Mouse (Mus musculus) CH12.LX (cell line): ENCODE measurements around the gene Tspan14. TPM values are rescaled to one million over a fixed set of nuclear protein-coding genes. Genes with fewer than 3 reads are reported as not detected.

Experiments used
- DNase-seq: peaks from one replicate; pipeline ENCODE4 v3.0.0-alpha.2; 2013; ENCODE audit errors: extremely low read depth
- H3K27ac ChIP-seq: 2 replicates; pipeline ENCODE4 v1.5.1; 2012; ENCODE audit warnings: low read depth, mild to moderate bottlenecking, control low read depth, moderate library complexity; ENCODE audit not compliant: insufficient read depth
- H3K27me3 ChIP-seq: replicated peaks from 2 replicates; pipeline ENCODE3; 2012; ENCODE audit warnings: inconsistent platforms
- H3K36me3 ChIP-seq, 2 experiments: replicated peaks in 1 of 2; 2 replicates each; pipeline versions ENCODE3 to v1.6.1; 2012; ENCODE audit warnings: inconsistent platforms in 1 of 2, low read length in 1 of 2, mild to moderate bottlenecking in 1 of 2, mixed read lengths in 1 of 2, moderate library complexity in 1 of 2; ENCODE audit not compliant: control insufficient read depth in 1 of 2, insufficient read depth in 1 of 2
- H3K4me1 ChIP-seq, 2 experiments: 2 replicates each; pipeline ENCODE4 v1.6.1; 2012; ENCODE audit warnings: inconsistent platforms in 1 of 2, moderate library complexity in 1 of 2; ENCODE audit not compliant: insufficient read depth in 2 of 2, control insufficient read depth in 1 of 2
- H3K4me2 ChIP-seq: 2 replicates; pipeline ENCODE4 v1.6.1; 2012; ENCODE audit warnings: low read depth, mild to moderate bottlenecking, control low read depth; ENCODE audit not compliant: poor library complexity, insufficient read depth, severe bottlenecking
- H3K4me3 ChIP-seq, 3 experiments: fragments of 150-350 bp in 1 of 3; sonication (generic) in 1 of 3; replicated peaks in 1 of 3; 2 replicates each; pipeline versions ENCODE3 to v1.5.1; 2011 to 2012; ENCODE audit warnings: low read depth in 2 of 3, low read length in 2 of 3, mild to moderate bottlenecking in 2 of 3, moderate library complexity in 2 of 3, control low read depth in 1 of 3, improper control_type of control experiment in 1 of 3, inconsistent platforms in 1 of 3, mixed read lengths in 1 of 3; ENCODE audit not compliant: poor library complexity in 1 of 3
- H3K79me2 ChIP-seq: replicated peaks from 2 replicates; pipeline ENCODE4 v1.6.1; 2012; ENCODE audit warnings: mild to moderate bottlenecking, moderate library complexity; ENCODE audit not compliant: control insufficient read depth, poor library complexity, insufficient read depth, severe bottlenecking; ENCODE audit errors: extremely low read depth
- H3K9ac ChIP-seq: 2 replicates; pipeline ENCODE4 v1.6.1; 2012; ENCODE audit warnings: low read depth, mild to moderate bottlenecking, control low read depth, moderate library complexity; ENCODE audit not compliant: insufficient read depth
- H3K9me3 ChIP-seq: replicated peaks from 2 replicates; pipeline ENCODE3; 2012; ENCODE audit warnings: low read length, inconsistent platforms, mixed read lengths
- BHLHE40 ChIP-seq: IDR thresholded peaks from 2 replicates; pipeline ENCODE4 v1.6.1; 2011; ENCODE audit warnings: mild to moderate bottlenecking, low read depth, low read length, improper control_type of control experiment
- CTCF ChIP-seq, 2 experiments: IDR thresholded peaks in 1 of 2; conservative IDR thresholded peaks in 1 of 2; 2 replicates each; pipeline ENCODE4 v1.5.1; 2011 to 2012; ENCODE audit warnings: low read depth in 2 of 2, low read length in 2 of 2, improper control_type of control experiment in 1 of 2, inconsistent platforms in 1 of 2, mild to moderate bottlenecking in 1 of 2, moderate library complexity in 1 of 2
- ELF1 ChIP-seq: IDR thresholded peaks from 2 replicates; pipeline ENCODE4 v1.6.1; 2014; ENCODE audit warnings: low read depth, mild to moderate bottlenecking, inconsistent platforms, low read length, improper control_type of control experiment
- EP300 ChIP-seq: IDR thresholded peaks from 2 replicates; pipeline ENCODE4 v1.6.1; 2011; ENCODE audit warnings: low read length, improper control_type of control experiment
- JUN ChIP-seq: IDR thresholded peaks from 2 replicates; pipeline ENCODE4 v1.6.1; 2011; ENCODE audit warnings: low read depth, mild to moderate bottlenecking, low read length, improper control_type of control experiment, moderate library complexity; ENCODE audit not compliant: insufficient read depth
- KAT2A ChIP-seq: IDR thresholded peaks from 2 replicates; pipeline ENCODE4 v1.6.1; 2012; ENCODE audit warnings: low read length, improper control_type of control experiment, inconsistent platforms; ENCODE audit not compliant: insufficient replicate concordance
- MAFK ChIP-seq: IDR thresholded peaks from 2 replicates; pipeline ENCODE4 v1.6.1; 2011; ENCODE audit warnings: low read length, improper control_type of control experiment; ENCODE audit not compliant: insufficient replicate concordance
- MEF2A ChIP-seq: IDR thresholded peaks from 2 replicates; pipeline ENCODE4 v1.6.1; 2014; ENCODE audit warnings: low read depth, mild to moderate bottlenecking, inconsistent platforms, low read length, improper control_type of control experiment, borderline replicate concordance
- NELFE ChIP-seq: IDR thresholded peaks from 2 replicates; pipeline ENCODE4 v1.6.1; 2011; ENCODE audit warnings: low read depth, low read length, improper control_type of control experiment
- PAX5 ChIP-seq: IDR thresholded peaks from 2 replicates; pipeline ENCODE4 v1.6.1; 2012; ENCODE audit warnings: low read length, inconsistent platforms, mixed read lengths
- POLR2A ChIP-seq: IDR thresholded peaks from 2 replicates; pipeline ENCODE4 v1.6.1; 2011; ENCODE audit warnings: low read depth, mild to moderate bottlenecking, improper control_type of control experiment, low read length
- RAD21 ChIP-seq: IDR thresholded peaks from 2 replicates; pipeline ENCODE4 v1.6.1; 2011; ENCODE audit warnings: low read depth, mild to moderate bottlenecking, low read length, improper control_type of control experiment, moderate library complexity
- SMC3 ChIP-seq: IDR thresholded peaks from 2 replicates; pipeline ENCODE4 v1.6.1; 2011; ENCODE audit warnings: low read depth, low read length, improper control_type of control experiment
- TBP ChIP-seq: conservative IDR thresholded peaks from 2 replicates; pipeline ENCODE4 v1.6.1; 2011; ENCODE audit warnings: low read depth, low read length, improper control_type of control experiment
- UBTF ChIP-seq: IDR thresholded peaks from 2 replicates; pipeline ENCODE4 v1.6.1; 2012; ENCODE audit warnings: low read depth, mild to moderate bottlenecking, inconsistent platforms, low read length, improper control_type of control experiment, moderate library complexity
- USF1 ChIP-seq: IDR thresholded peaks from 2 replicates; pipeline ENCODE4 v1.6.1; 2014; ENCODE audit warnings: low read depth, mild to moderate bottlenecking, inconsistent platforms, low read length, improper control_type of control experiment
- USF2 ChIP-seq: conservative IDR thresholded peaks from 2 replicates; pipeline ENCODE4 v1.6.1; 2011; ENCODE audit warnings: low read depth, low read length, improper control_type of control experiment
- ZMIZ1 ChIP-seq: IDR thresholded peaks from 2 replicates; pipeline ENCODE4 v1.6.1; 2012; ENCODE audit warnings: low read depth, mild to moderate bottlenecking, inconsistent platforms, low read length, improper control_type of control experiment
- dilution Hi-C: fragments of 300-500 bp; cut with MboI; formaldehyde crosslinking; loops from 2 replicates; pipeline ENCODE4 v1.14.3; 2020; ENCODE audit warnings: low sequenced_read_pairs; ENCODE audit not compliant: extremely low pct_unique_long_range_greater_than_20kb, extremely low pct_ligation_motif_present
- in situ Hi-C: fragments of 300-500 bp; cut with MboI; formaldehyde crosslinking; loops from 3 replicates; pipeline ENCODE4 v1.14.3; 2019; ENCODE audit warnings: low sequenced_read_pairs, low pct_ligation_motif_present, low pct_unique_long_range_greater_than_20kb, mixed read lengths
- polyA plus RNA-seq: library from polyadenylated mRNA; unstranded; fragments of >175 nt; gene quantifications from 2 replicates; pipeline ENCODE4 v1.2.1, GENCODE M21; 2012; ENCODE audit warnings: low read depth; ENCODE audit not compliant: insufficient read length
- total RNA-seq, 2 experiments: library from RNA; depleted of rRNA; stranded (reverse); fragments of 300-350 nt in 1 of 2; fragments of >200 nt in 1 of 2; gene quantifications; 2 replicates each; pipeline ENCODE4 v1.2.3; 2012 to 2014

The Tspan14 gene
- total and polyA plus RNA-seq, 3 experiments: 11.6 to 19.1 (median 14.9) TPM

DNA sequence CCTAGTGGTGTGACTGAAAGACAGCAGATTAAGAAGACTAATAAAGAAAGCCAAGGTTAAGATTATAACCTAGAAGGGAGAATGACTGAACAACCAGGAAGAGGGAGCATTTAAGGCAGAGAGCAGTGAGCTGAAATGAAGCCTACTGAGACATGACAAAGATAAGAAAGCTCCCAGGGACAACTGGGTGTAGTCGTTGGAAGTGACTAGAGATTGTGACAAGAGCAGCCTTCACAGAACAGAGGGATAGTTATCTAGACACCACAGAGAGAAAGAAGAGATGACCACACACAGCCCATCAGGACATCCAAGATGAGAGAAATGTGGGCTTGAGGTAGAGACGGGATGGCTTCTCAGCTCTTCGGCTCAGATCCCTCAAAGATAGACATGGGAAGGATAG, 102.9 kb downstream of the Tspan14 start:
- Histone ChIP-seq H3K4me2 (no peak overlapping the region), H3K27ac (no peak overlapping the region)
- TF ChIP-seq JUN (no peak), KAT2A (no peak), PAX5 (no peak), UBTF (no peak), MAFK (no peak), TBP (no peak), EP300 (no peak), NELFE (no peak), USF1 (no peak), CTCF (conservative IDR thresholded peaks at IDR 0.05 in 1 of 2, IDR thresholded peaks at IDR 0.05 in 1 of 2; ENCODE audit: low read depth in 2 of 2, low read length in 2 of 2) (no peak), USF2 (no peak), POLR2A (no peak), ELF1 (no peak)
- TF ChIP-seq, all 38 proteins: peak for 0
- no peak for DNase-seq
- no peak overlapping the region for H3K4me3 ChIP-seq
- H3K4me1 ChIP-seq: no peaks in the 10 kb centered on the region
- no peaks in the 10 kb centered on the region for H3K9me3 ChIP-seq
- in situ Hi-C loops (no loop called here), dilution Hi-C loops (no loop called here)
- H3K79me2 ChIP-seq: no peaks in the 10 kb centered on the region
- H3K36me3 ChIP-seq: no peaks in the 10 kb centered on the region
- H3K27me3 ChIP-seq: no peaks in the 10 kb centered on the region
- no peak overlapping the region for H3K9ac ChIP-seq

DNA sequence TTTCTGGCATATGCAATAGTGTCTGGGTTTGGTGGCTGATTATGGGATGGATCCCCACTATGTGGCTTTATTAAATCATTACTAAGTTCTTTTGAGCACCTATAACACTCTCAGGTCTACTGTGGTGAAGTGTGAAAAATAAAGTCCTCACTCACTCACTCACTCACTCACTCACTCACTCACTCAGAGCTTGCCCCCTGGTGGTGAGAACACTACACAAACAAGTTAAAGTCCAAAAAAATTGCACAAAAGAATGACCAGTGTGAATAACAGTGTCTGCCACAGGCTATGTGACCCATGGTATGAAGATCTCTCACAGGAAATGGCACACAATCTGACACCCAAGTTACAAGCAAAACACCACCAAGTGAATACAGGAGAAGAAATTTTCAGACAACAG, 103.6 kb downstream of the Tspan14 start:
- no peak overlapping the region for H3K4me3 ChIP-seq
- no peaks in the 10 kb centered on the region for H3K36me3 ChIP-seq
- dilution Hi-C loops: no loop called here
- peak; percentile 33 for DNase-seq
- no peak overlapping the region for H3K27ac ChIP-seq
- no peaks in the 10 kb centered on the region for H3K27me3 ChIP-seq
- H3K4me1 ChIP-seq: no peaks in the 10 kb centered on the region
- no peak overlapping the region for H3K9ac ChIP-seq
- TF ChIP-seq USF2 (no peak), BHLHE40 (no peak), CTCF (conservative IDR thresholded peaks at IDR 0.05 in 1 of 2, IDR thresholded peaks at IDR 0.05 in 1 of 2; ENCODE audit: low read depth in 2 of 2, low read length in 2 of 2) (peak; percentile 30 to 60; a peak in 3 of 4 replicates), SMC3 (peak; percentile 47), ZMIZ1 (no peak), RAD21 (peak; percentile 38), MEF2A (no peak)
- TF ChIP-seq, all 38 proteins: peak for 3
- no peaks in the 10 kb centered on the region for H3K9me3 ChIP-seq
- no peaks in the 10 kb centered on the region for H3K79me2 ChIP-seq
- in situ Hi-C loops: no loop called here
- H3K4me2 ChIP-seq: no peak overlapping the region

Other genes starting within 250 kb of the Tspan14 start
- 0.04 TPM in 1 of 2 replicates, not detected in the other for gene Sh2d4b, start 73.5 kb downstream of the Tspan14 start, total RNA-seq (2012; rRNA removed)
- not detected in 2 replicates for gene Sh2d4b, start 73.5 kb downstream of the Tspan14 start, total RNA-seq (2014; rRNA removed)
- 0.12 and 0.17 TPM in 2 replicates for gene Sh2d4b, start 73.5 kb downstream of the Tspan14 start, polyA plus RNA-seq
- 15.6 and 17.1 TPM in 2 replicates for gene Fam213a, start 47.0 kb upstream of the Tspan14 start, total RNA-seq (2012; rRNA removed)
- gene Fam213a, start 47.0 kb upstream of the Tspan14 start, total RNA-seq (2014; rRNA removed): 11.6 and 12.0 TPM in 2 replicates
- 12.3 and 14.1 TPM in 2 replicates for gene Fam213a, start 47.0 kb upstream of the Tspan14 start, polyA plus RNA-seq
- not detected in 2 replicates for gene Dydc2, start 102.4 kb upstream of the Tspan14 start, total RNA-seq (2012; rRNA removed)
- gene Dydc2, start 102.4 kb upstream of the Tspan14 start, total RNA-seq (2014; rRNA removed): 0.32 TPM in 1 of 2 replicates, not detected in the other
- gene Dydc2, start 102.4 kb upstream of the Tspan14 start, polyA plus RNA-seq: 0.67 TPM in 1 of 2 replicates, not detected in the other
- gene Dydc1, start 106.1 kb upstream of the Tspan14 start, total RNA-seq (2012; rRNA removed): not detected in 2 replicates
- gene Dydc1, start 106.1 kb upstream of the Tspan14 start, total RNA-seq (2014; rRNA removed): not detected in 2 replicates
- not detected in 2 replicates for gene Dydc1, start 106.1 kb upstream of the Tspan14 start, polyA plus RNA-seq
- gene Mat1a, start 138.2 kb upstream of the Tspan14 start, total RNA-seq (2012; rRNA removed): not detected in 2 replicates
- not detected in 2 replicates for gene Mat1a, start 138.2 kb upstream of the Tspan14 start, total RNA-seq (2014; rRNA removed)
- not detected in 2 replicates for gene Mat1a, start 138.2 kb upstream of the Tspan14 start, polyA plus RNA-seq
- not detected in 2 replicates for gene Sftpa1, start 165.0 kb upstream of the Tspan14 start, total RNA-seq (2012; rRNA removed)
- gene Sftpa1, start 165.0 kb upstream of the Tspan14 start, total RNA-seq (2014; rRNA removed): not detected in 2 replicates
- not detected in 2 replicates for gene Sftpa1, start 165.0 kb upstream of the Tspan14 start, polyA plus RNA-seq
- gene Mbl1, start 184.7 kb upstream of the Tspan14 start, total RNA-seq (2012; rRNA removed): not detected in 2 replicates
- not detected in 2 replicates for gene Mbl1, start 184.7 kb upstream of the Tspan14 start, total RNA-seq (2014; rRNA removed)
- gene Mbl1, start 184.7 kb upstream of the Tspan14 start, polyA plus RNA-seq: not detected in 2 replicates
- not detected in 2 replicates for gene Sftpd, start 218.3 kb upstream of the Tspan14 start, total RNA-seq (2012; rRNA removed)
- gene Sftpd, start 218.3 kb upstream of the Tspan14 start, total RNA-seq (2014; rRNA removed): not detected in 2 replicates
- gene Sftpd, start 218.3 kb upstream of the Tspan14 start, polyA plus RNA-seq: not detected in 2 replicates